Mouse (Mus musculus) hindbrain, embryonic 10.5 days (tissue): Measurements from ENCODE around the gene Rgcc. TPM values are rescaled to one million over a fixed set of nuclear protein-coding genes. Genes with fewer than 3 reads are reported as not detected.

Experiments used
- DNase-seq: peaks from one replicate; pipeline ENCODE4 v3.0.0-alpha.2; 2017; ENCODE audit warnings: low spot score
- H3K27ac ChIP-seq: fragments of 300-500 bp; sonication (generic); 2 replicates; pipeline ENCODE4 v1.5.1; 2016; ENCODE audit warnings: mild to moderate bottlenecking, moderate library complexity
- H3K27me3 ChIP-seq: fragments of 300-500 bp; sonication (generic); 2 replicates; pipeline ENCODE4 v1.6.1; 2016; ENCODE audit warnings: mild to moderate bottlenecking; ENCODE audit not compliant: poor library complexity, insufficient read depth, severe bottlenecking
- H3K36me3 ChIP-seq: fragments of 300-500 bp; sonication (generic); 2 replicates; pipeline ENCODE4 v1.6.1; 2016; ENCODE audit warnings: mild to moderate bottlenecking, moderate library complexity
- H3K4me1 ChIP-seq: fragments of 300-500 bp; sonication (generic); replicated peaks from 2 replicates; pipeline ENCODE4 v1.6.1; 2016; ENCODE audit warnings: mild to moderate bottlenecking
- H3K4me3 ChIP-seq: fragments of 300-500 bp; sonication (generic); 2 replicates; pipeline ENCODE4 v1.5.1; 2016; ENCODE audit warnings: mild to moderate bottlenecking, moderate library complexity
- H3K9me3 ChIP-seq: fragments of 300-500 bp; sonication (generic); 2 replicates; pipeline ENCODE4 v1.6.1; 2016; ENCODE audit warnings: mild to moderate bottlenecking, moderate library complexity
- WGBS: fragments of 180-500 bp; shearing (Covaris S2); methylation state at CpG from one replicate; pipeline ENCODE4 v1.1.7; 2016; 5-methylcytosine and 5-hydroxymethylcytosine counted together
- polyA plus RNA-seq: library from polyadenylated mRNA; unstranded; fragments of >200 nt; fragmentation: Nextera tagmentation; extraction: Ambion mirVana; gene quantifications from 2 replicates; pipeline ENCODE4 v1.2.1, GENCODE M21; 2016

Rgcc gene
- 26.2 and 52.1 TPM in 2 replicates for polyA plus RNA-seq

DNA sequence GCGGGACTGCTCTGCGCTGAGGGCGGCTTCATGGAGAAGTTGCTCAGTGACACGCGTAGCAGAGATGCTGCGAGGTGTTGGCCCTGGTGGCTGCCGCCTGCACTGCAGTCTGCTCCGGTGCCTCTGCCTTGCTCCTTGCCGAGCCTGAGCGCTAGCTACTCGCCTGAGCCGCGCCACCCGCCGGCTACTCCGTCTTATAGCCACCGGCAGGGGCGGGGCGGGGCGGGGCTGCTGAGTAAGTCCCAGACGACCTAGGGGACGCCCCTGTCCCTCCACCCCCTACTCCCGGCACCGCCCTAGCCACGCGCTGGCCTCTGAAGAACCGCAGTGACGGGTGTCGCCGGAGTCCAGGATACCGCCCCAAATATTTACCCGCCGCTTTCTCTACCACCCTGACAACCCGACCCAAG is at the start of gene Rgcc:
Gene Rgcc (minus strand): TSS at position 180 of the 410 bp plus-strand sequence.
- Histone ChIP-seq H3K36me3 (no peaks in the 10 kb centered on the region), H3K4me1 (peaks cover 44% of the 10 kb centered on the region), H3K4me3 (peak within 1 kb of the TSS; percentile 62), H3K27ac (peak within 1 kb of the TSS; percentile 77), H3K9me3 (no peaks in the 10 kb centered on the region), H3K27me3 (peaks cover 82% of the 10 kb centered on the region)
- under 1% methylated on average over 34 of the region's 34 CpGs for WGBS
- peak; percentile 96 for DNase-seq

DNA sequence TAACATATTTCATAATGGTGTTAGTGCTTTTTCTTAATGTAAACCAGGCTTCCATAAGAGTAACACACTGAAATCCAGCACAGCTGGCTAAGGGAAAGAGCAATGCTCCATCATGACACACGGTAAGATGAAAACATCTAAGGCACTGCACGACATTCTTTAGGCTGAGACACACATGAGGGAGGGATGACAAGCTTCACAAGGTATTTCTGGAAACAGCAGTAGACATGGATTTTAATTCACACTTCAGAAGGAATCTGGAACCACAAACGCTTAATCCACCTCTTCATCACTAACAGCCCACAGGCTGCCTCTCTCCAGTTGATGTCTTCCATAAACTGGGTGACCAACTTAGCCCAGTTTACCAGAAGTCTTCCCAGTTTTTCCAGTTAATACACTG is 44.9 kb upstream of the Rgcc start:
- H3K27me3 ChIP-seq, result no peaks in the 10 kb centered on the region
- WGBS, result 97% methylated on average over 3 of the region's 3 CpGs
- DNase-seq, result no peak
- H3K36me3 ChIP-seq, result peaks cover 90% of the 10 kb centered on the region
- no peak overlapping the region for H3K27ac ChIP-seq
- H3K4me1 ChIP-seq, result no peaks in the 10 kb centered on the region
- no peak overlapping the region for H3K4me3 ChIP-seq
- H3K9me3 ChIP-seq, result peaks cover 6% of the 10 kb centered on the region; the same call in 1 of the 2 replicates

DNA sequence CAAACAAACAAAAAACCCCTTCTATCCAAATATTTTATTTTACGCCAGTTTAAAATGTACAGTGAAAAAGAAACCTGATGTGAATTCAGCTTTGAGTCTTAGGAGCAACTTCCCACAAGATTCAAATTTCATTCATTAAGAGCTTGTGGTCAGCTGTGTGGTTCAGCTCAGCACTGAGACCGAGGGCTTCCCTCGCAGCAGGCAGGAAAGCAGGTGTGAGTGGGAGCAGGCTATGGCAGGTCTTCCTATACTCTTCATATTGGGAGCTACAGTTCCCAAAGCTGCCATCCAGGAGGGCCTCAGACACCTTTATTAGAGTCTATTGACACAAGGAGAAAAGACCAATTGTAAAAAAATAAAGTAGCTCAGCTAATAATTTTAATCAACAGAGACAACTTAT is 34.2 kb upstream of the Rgcc start:
- Histone ChIP-seq H3K4me1 (peaks cover 9% of the 10 kb centered on the region), H3K27me3 (no peaks in the 10 kb centered on the region), H3K4me3 (no peak overlapping the region), H3K36me3 (peaks cover 66% of the 10 kb centered on the region), H3K9me3 (no peaks in the 10 kb centered on the region), H3K27ac (no peak overlapping the region)
- DNase-seq, result no peak
- 92% methylated on average over 3 of the region's 3 CpGs for WGBS

DNA sequence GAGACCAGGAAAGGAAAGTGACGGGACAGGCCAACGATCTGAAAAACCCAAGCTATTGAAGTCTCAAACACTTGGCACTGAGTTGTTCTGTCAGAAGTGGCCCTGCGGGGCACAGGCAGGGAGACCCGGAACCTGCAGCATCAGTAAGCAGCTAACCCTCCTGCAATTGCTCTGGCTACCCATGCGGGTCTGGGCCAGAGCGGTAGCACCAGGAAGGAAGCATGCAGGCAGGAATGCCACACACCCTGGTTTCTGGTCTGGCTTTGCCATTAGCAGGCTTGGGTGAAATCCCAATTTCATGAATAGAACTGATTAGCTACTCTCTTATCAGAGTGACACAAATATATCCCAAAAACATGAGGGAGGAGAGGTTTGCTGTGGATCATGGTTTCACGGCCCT is 30.5 kb upstream of the Rgcc start:
- H3K36me3 ChIP-seq, result peaks cover 33% of the 10 kb centered on the region
- H3K27ac ChIP-seq, result no peak overlapping the region
- H3K4me1 ChIP-seq, result peaks cover 9% of the 10 kb centered on the region
- no peak for DNase-seq
- H3K27me3 ChIP-seq, result no peaks in the 10 kb centered on the region
- H3K4me3 ChIP-seq, result no peak overlapping the region
- 80% methylated on average over 7 of the region's 7 CpGs for WGBS
- H3K9me3 ChIP-seq, result no peaks in the 10 kb centered on the region

DNA sequence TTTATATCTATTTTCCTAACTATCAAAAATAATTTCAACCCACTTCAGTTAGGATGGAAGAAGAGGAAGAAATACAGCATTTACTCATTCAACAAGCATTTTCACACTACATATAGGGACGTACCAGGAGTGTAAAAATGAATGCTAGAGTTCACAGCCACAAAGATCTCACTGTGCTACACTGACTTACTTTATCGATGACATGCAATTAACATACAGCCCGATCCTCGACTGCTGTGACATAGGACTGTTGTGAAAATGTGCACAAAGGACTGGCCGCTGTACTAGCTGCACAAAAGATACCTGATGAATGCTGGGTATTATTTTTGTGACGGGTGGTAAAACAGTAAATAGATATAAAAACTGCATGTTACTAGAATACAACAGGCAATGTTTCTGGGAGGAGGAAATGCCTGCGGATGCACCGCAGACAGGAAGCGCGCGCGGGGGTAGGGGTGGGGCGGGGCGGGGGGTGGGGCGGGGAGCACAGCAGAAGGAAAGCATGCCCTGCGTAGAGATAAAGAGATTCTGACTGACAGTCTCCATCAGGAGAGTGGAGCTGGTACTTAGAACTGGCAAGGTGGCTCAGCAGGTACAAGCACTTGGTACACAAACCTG is 29.6 kb upstream of the Rgcc start:
- DNase-seq, result no peak
- 67% methylated on average over 16 of the region's 16 CpGs for WGBS
- H3K9me3 ChIP-seq, result no peaks in the 10 kb centered on the region
- H3K4me3 ChIP-seq, result no peak overlapping the region
- H3K27me3 ChIP-seq, result no peaks in the 10 kb centered on the region
- H3K27ac ChIP-seq, result peak overlapping the region; percentile 14; the same call in 1 of the 2 replicates
- H3K4me1 ChIP-seq, result peaks cover 9% of the 10 kb centered on the region
- peaks cover 24% of the 10 kb centered on the region for H3K36me3 ChIP-seq

DNA sequence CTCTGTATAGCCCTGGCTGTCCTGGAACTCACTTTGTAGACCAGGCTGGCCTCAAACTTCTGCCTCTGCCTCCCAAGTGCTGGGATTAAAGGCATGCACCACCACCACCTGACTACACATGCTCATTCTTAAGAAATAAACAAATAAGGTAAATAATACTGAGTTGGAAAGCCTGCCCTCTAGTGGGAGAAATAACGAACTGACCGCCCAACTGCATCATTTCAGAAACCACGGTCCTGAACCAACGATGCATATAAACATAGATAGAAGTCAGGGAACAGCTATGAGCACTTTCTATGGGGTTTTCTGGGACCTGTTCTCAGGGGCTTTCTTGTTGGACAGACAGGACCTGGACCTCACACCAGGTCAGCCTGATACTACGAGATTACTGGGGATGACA is 25.6 kb upstream of the Rgcc start:
- H3K27me3 ChIP-seq, result no peaks in the 10 kb centered on the region
- H3K4me3 ChIP-seq, result no peak overlapping the region
- no peak overlapping the region for H3K27ac ChIP-seq
- H3K4me1 ChIP-seq, result peaks cover 9% of the 10 kb centered on the region
- DNase-seq, result no peak
- no peaks in the 10 kb centered on the region for H3K9me3 ChIP-seq
- WGBS, result 35% methylated on average over 5 of the region's 5 CpGs
- H3K36me3 ChIP-seq, result no peaks in the 10 kb centered on the region

DNA sequence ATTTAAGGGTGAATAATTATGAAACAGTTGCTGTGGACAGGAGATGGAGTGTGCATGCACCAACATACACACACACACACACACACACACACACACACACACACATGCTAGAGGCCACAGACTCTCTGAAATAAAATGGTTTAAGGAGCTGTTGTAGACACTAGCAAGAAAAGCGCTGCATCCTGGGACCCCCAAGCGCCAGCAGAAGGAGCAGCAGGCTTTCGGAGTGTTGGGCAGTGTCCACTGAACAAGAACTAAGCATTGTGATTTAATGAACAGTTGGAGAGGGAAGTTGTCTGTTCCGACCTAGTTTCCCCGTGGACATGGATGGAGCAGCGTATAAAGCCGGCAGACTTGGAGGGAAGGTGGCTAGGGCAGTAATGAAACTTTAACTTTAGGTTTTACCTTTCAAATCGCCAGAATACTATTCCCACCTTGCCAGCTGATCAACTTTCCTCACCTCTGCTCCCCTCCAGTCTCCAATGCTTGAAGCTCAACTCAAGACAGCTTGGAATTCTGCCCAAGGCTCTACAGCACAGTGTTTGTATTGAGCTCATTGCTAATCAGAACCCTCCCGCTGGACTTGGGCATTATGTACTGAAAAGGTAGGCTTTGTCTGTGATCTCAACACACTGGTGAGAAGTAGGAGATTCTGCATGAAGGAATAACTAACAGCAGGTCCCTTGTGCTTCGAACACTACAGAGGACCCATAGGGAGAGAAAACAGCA is 22.8 kb upstream of the Rgcc start:
- Histone ChIP-seq H3K9me3 (no peaks in the 10 kb centered on the region), H3K4me3 (no peak overlapping the region), H3K4me1 (peaks cover 6% of the 10 kb centered on the region; the same call in 1 of the 2 replicates), H3K36me3 (no peaks in the 10 kb centered on the region), H3K27me3 (no peaks in the 10 kb centered on the region), H3K27ac (no peak overlapping the region)
- WGBS, result 86% methylated on average over 10 of the region's 10 CpGs
- no peak for DNase-seq

DNA sequence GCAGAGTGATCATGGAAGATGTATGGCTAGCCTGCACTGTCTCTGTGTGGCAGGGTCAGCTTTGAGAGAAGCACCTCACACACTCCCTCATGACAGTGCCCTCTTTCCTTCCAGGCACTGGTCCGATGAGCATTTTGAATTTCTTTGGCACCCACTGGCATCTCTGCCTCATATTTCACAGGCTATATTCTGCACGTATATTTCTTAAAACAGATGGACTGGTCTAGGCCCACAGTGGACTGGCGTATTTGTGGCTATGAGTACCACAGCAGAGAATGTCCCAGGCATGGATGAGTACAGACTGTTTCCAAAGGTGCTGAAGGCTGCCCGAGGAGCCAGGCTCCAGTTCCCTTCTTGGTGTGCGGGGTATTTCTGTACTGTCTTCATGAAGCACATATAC is 20.4 kb upstream of the Rgcc start:
- Histone ChIP-seq H3K27me3 (no peaks in the 10 kb centered on the region), H3K36me3 (no peaks in the 10 kb centered on the region), H3K27ac (no peak overlapping the region), H3K4me3 (no peak overlapping the region), H3K9me3 (no peaks in the 10 kb centered on the region), H3K4me1 (peaks cover 6% of the 10 kb centered on the region; the same call in 1 of the 2 replicates)
- no peak for DNase-seq
- WGBS, result 91% methylated on average over 5 of the region's 5 CpGs

DNA sequence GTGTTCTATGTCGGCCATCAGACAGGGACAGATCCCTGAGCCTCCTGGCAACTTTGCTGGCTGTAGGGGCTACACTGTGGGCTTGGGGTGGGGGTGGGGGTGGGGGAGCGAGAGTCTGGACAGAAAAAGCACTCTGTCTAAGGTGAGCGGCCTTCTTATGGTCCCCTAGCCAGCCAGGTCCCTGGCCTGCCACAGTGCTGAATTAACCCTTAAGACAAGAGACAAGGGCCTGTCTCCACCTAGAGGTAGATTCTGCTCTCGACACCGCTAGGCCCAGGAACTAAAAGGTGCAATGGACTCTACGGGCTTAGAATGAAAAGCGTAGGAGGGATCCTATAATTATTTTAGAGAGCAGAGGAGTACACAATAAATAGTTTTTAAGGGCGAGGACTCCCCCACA is 19.7 kb upstream of the Rgcc start:
- DNase-seq, result peak; percentile 44
- Histone ChIP-seq H3K9me3 (no peaks in the 10 kb centered on the region), H3K27ac (peak overlapping the region; percentile 50), H3K27me3 (no peaks in the 10 kb centered on the region), H3K4me1 (peaks cover 6% of the 10 kb centered on the region; the same call in 1 of the 2 replicates), H3K36me3 (no peaks in the 10 kb centered on the region), H3K4me3 (no peak overlapping the region)
- WGBS, result 32% methylated on average over 8 of the region's 8 CpGs

DNA sequence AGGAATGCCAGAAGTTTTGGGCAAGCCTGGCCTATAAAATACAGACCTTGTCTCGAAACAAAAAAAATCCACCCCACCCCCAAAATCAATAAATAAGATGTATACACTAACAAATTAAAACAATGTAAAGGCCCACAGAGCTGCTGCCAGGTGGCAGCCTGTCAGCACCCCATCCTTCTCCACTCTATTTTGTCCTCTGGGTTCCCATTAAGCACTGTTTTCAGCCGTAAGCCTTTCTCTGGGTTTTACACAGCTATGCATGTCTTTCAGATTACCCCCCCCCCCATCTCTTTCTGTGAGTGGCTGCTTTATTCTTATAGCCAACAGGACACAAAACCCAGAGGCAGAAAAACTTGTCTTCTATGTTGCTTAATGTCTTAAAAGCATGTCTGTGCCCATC is 16.2 kb upstream of the Rgcc start:
- Histone ChIP-seq H3K4me1 (peaks cover 11% of the 10 kb centered on the region; the same call in 1 of the 2 replicates), H3K27me3 (no peaks in the 10 kb centered on the region), H3K27ac (no peak overlapping the region), H3K4me3 (no peak overlapping the region), H3K9me3 (no peaks in the 10 kb centered on the region), H3K36me3 (no peaks in the 10 kb centered on the region)
- 79% methylated on average over 2 of the region's 2 CpGs for WGBS
- no peak for DNase-seq

DNA sequence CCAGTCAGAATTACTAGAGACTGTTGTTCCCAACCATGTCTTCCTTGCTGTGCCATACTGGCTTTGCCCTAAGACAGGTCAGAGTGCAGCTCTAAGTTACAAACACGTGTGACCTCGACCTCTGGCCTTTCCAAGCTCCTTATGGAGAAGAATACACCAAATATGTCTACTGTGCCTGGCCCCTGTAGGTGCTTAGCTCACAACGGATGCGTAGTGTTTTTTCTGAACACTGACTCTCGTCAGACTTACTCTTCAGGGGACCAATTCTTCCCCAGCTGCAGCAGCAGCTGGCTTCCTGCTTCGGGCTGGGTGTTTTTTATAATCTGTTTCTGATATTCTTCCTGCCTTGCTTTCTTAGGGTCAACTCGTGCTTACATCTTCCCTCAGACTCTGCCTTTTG is 14.4 kb upstream of the Rgcc start:
- no peak for DNase-seq
- Histone ChIP-seq H3K4me3 (no peak overlapping the region), H3K4me1 (peaks cover 10% of the 10 kb centered on the region; the same call in 1 of the 2 replicates), H3K36me3 (no peaks in the 10 kb centered on the region), H3K27me3 (no peaks in the 10 kb centered on the region), H3K27ac (no peak overlapping the region), H3K9me3 (no peaks in the 10 kb centered on the region)
- 55% methylated on average over 7 of the region's 7 CpGs for WGBS

DNA sequence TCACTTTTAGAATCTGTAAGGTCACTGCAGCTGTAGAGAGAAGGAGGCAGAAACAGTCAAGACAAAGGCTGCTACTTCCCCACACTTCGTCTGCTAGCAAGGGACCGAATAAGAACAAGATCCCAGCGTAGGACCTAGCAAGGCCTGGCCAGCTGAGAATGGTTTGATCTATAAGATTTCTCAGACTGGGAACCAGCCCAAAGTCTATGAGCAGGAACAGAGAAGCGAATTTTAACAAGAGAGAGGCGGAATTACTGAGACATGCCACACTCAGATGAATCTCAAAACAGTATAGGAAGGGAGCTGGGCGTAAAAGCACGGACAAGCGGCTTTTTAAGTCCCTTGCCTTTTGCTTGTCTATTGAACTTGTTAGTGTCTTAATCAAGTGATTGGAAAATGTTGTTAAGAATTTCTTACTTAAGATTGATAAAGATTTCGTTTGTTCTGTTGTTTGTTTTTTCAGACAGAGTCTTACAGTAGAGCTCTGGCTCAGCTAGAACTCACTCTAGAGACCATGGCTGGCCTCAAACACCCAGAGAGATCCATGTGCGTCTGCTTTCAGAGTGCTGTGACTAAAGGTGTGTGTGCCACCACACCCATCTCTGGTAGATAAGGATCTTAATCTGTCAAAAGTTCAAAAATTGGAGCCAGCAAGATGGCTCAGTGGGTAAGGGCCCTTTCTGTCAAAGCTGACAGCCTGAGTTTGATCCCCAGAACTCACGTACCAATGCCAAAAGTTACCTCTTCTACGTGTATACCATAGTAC is 13.0 kb upstream of the Rgcc start:
- H3K27ac ChIP-seq, result no peak overlapping the region
- H3K9me3 ChIP-seq, result no peaks in the 10 kb centered on the region
- no peak overlapping the region for H3K4me3 ChIP-seq
- WGBS, result 82% methylated on average over 12 of the region's 12 CpGs
- H3K36me3 ChIP-seq, result no peaks in the 10 kb centered on the region
- DNase-seq, result no peak
- no peaks in the 10 kb centered on the region for H3K27me3 ChIP-seq
- peaks cover 8% of the 10 kb centered on the region; the same call in 1 of the 2 replicates for H3K4me1 ChIP-seq
